Mouse (Mus musculus) kidney, adult 18-20 months (tissue): ENCODE results near the gene Oaz2.

ENCODE experiments used
- DNase-seq: peaks from one replicate; pipeline ENCODE4 v3.0.0; 2021

The Oaz2 gene

DNA sequence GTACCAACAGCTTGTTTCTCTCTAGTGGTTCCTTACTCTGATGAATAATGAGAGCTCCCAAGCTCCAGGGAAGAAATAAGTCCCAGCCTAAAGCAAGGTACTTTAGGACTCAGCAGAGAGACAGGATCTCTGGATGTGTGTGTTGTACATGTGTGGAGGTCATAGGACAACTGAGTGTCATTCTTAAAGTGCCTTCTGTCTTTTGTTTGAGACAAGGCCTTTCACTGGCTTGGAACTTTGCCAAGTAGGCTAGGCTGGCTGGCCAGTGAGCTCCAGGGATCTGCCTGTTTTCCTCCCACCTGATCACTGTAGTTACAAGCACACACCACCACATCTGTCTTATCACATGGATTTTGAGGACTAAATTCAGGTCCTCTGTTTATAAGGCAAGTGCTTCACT, 28.5 kb downstream of the Oaz2 start:
- peak; percentile 31 for DNase-seq

DNA sequence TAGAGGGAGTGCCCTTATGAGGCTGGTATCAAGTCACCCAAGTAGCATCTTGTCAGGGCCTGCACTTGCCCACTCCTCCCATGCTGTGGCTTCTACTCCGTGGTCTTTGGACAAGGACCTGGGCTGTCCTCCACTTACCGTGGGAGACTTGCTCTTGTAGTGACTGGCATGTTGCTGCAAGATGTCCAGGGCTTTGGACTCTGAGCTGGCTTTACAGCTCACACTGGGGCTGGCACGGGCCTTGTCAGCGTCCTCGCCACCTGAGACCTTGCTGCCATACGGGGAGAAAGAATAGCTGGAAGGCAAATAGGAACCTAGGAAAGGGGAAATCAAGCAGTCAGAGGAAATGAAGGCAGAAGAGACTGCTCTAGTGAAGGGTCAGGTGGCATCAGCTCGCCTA, 29.6 kb downstream of the Oaz2 start:
- no peak for DNase-seq

DNA sequence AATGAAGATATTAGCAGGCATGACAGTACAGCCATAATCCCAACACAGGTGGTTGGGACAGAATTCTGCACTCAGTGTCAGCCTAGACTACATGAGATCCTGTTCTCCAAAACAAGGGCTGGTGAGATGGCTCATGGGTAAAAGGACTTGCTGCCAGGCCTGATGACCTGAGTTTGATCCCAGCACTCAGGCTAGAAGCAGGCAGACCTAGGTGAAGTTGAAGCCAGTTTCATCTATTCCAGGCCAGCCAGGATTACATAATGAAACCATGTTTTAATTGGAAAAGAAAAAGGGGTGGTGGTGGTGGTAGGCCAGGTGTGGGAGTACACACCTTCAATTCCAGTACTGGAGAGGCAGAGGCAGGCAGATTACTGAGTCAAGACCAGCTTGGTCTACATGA, 30.2 kb downstream of the Oaz2 start:
- no peak for DNase-seq

DNA sequence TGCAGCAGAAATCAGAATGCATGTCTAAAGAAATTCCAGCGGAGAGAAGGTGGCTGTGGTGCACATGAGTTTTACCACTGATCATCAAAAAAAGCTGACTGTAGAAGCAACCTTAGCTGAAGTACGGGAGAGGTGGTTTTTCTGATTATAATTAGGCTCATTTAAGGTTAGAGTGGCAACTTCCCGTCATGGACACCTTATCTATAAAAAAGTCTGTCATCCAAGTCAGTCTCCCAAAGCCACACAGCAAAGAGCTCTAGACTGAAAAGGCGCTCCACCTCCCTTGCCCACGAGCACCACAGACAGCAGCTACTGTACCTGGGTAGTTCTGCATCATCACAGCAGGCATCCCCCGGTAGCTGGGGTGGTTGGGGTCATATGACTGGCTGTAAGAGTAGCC, 32.7 kb downstream of the Oaz2 start:
- DNase-seq, result no peak

DNA sequence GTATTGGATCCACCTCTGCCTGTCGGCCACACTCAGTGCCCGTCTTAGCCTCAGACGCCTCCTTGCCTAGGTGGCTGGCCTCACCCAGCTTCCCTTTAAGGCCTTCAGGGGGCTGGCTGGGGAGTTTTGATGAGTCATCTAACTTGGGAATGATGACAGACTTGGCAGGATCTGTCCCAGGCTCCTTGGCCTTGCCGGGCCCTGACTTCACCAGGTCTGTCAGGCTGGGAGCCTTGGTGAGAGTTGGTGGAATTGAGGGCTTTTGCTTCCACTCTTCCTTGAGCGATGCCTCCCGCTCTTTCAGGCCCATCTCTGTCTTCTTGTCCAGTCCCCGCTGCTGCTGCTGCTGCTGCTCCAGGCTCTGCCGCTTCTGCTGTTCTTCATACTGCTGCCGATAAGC, 34.5 kb downstream of the Oaz2 start:
- DNase-seq, result no peak

DNA sequence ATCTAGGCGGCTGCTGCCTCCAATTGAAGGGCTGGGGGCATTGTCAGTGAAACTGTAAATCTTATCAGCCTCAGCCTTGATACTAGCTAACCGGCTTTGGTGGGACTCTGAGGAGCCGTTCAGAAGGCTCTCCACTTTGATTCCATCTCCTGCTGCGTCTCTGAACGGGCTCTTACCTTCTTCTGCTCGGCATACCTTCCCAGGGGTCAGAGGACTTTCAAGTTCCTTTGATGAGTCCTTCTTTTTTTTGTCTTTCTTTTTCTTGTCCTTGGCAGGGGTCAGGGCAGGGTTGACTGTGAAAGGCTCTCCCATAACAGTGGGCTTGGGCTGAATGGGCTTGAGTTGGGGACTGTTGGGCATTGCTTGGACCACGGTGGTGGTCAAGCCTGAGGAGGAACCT, 35.4 kb downstream of the Oaz2 start:
- DNase-seq, result no peak

DNA sequence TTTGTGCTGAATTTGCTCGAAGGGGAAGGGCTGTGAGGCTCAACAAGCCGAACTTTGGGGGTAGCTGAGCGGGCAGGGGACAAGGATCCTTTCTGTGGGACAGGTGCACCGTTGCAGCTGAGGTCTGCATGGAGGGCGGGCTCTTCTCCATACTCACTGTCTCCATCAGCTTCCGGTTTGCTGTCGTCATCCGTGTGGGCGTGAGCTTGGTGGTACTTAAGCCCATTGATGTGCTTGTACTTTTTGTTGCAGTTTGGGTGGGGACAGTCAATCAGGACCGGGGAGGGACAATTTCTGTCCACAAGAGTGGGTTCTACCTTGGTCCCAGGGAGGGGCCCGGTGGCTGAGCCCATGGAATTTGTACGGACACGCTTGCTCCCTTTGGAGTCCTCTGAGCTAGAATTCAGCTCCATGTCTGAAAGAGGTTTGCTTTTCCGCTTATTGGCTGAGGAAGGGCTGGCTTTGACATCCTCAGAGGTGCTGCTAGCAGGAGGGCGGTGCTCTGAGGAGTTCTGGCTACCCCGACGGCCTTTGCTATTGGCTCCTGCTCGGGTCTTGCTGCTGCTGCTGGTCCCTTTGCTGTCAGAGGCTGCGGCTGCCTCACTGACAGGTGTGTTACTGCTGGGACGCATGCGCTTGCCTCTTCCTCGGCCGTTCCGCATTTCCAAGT, 36.3 kb downstream of the Oaz2 start:
- no peak for DNase-seq

DNA sequence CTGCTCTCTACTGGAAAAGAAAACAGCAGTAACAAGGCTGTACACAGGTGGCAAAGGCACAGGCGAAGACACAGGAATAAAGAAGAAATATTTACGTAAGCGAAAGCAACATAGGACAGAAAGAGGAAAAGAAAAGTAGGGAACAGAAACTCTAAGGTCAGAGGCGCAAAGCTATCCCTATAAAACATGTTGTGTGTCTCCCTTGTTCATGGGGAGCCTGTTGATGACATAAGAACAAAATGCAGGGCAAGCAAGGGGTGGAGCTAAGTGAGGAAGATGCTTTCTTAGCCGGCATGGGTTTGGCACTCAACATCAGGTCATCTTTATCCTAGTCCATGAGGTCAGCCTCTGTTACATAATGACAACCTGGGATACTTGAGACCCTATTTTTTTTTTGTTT, 50.4 kb downstream of the Oaz2 start:
- no peak for DNase-seq

DNA sequence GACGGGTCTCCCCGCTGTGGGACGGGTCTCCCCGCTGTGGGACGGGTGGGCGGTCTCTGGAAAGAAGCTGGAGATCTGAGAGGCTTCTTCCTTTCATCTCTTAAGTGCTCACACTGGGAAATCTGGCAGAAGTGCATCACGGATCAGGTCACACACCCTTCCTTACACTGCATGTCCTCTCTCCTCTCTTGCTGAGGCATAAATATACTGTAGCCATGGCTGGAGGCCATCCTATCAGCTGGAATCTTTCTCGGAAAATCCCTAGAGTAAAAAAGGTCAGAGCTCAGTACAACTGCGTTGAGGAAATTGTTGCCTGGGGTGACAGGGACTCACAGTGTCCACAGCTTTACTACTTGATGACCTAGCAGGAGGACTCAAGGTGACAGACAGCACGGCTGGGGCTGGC, 53.4 kb downstream of the Oaz2 start:
- DNase-seq, result peak; percentile 30

DNA sequence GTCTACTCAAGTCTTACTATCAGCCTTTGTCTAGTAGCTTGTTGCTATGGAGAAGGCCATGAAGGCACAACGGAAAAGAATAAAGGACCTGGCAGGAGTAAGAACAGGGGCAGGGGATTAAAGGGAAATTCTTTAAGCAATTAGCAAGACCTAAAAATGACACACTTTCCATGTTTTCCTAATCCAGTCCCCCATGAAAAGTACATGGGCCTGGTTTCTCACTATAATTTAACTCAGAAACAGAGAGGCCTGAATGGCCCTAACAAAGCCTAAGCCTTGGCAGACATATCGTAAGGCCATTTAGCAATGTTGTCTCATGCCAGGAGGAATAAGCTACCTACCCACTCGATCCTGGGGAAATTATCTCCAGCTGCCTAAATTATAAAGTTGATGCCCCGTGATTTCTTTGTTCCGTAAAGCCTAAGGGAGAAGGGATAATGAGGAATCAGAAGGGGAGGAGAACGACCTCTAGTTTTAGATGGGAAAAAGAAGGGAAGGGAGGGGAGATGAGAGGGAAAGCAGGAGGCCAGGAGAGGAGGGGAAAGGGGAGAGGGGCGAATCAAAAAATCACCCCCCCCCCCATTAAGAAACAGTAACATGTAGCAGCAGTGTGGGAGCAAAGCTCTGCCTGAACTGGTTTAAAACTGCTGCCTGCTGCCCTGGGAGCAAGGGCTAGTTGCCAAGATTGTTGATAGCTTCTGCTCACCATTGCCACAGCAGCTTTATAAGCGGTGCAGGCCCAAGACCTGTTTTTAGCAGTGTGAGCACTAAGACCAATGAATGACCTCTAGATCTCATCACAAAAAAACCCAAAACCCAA, 56.9 kb downstream of the Oaz2 start:
- DNase-seq, result peak; percentile 50

DNA sequence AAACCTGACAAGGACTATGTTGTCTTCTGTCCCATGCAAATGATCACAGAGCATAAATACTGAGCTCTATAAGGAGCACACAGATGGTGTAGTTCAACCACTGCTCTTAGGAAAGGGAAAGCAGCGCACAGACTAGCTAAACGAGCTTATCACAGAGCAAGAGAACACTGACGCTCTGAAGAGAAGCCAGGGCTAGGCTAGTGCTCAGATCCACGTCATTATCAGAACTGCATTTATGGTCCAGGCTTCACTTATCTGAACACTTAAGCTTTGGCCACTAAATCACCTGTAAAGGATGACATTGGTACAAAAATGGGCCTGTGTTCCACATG, 57.5 kb downstream of the Oaz2 start:
- no peak for DNase-seq

DNA sequence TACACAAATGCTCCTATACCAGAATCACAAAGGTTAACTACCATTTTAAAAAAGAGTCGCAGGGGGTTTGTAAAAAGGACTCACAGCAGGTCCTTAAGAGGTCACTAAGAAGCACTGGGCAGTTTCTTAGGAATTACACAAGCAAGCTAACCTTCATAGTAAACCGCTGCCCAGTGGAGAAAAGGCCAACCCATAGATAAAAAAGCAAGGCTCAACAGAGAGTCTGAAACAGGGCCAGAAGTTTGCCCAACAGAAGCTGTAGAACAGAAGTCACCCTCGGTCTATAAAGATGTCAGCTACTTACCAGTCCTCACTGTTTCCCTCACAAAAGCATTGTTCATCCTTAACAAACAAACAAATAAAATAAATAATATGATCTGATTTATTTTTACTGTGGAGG, 58.6 kb downstream of the Oaz2 start:
- no peak for DNase-seq

DNA sequence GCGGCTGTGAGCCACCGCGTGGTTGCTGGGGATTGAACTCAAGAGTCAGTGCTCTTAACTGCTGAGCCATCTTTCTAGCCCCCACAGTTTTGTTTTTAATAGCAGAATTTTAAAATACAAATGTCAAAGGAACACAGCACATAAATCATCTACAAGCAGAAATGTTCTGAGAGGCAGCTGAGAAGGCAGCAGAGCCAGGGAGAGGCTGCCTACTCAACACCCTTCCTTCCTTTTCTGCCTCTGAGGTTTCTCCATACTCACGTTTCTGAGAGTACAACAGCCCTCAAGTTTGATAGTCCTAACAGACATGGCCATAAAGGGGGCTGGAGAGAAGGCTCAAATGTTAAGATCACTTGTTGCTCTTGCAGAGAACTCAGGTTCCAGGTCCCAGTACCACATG, 59.7 kb downstream of the Oaz2 start:
- no peak for DNase-seq

DNA sequence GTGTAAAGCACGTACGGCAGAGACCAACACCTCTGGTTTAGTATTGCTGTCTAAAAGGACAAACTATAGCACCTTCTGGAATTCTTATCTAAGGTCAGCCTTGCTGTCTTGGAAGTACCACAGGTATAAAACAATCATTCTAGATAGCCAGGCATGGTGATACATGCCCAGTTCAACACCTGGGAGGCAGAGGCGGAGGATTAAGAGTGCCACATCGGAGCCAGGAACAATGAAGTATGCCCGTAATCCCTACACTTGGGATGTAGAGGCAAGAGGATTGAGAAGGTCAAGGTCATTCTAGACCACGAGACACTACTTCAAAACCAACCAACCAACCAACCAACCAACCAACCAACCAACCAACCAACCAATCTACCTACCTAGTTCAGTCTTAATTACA, 60.8 kb downstream of the Oaz2 start:
- DNase-seq, result no peak

DNA sequence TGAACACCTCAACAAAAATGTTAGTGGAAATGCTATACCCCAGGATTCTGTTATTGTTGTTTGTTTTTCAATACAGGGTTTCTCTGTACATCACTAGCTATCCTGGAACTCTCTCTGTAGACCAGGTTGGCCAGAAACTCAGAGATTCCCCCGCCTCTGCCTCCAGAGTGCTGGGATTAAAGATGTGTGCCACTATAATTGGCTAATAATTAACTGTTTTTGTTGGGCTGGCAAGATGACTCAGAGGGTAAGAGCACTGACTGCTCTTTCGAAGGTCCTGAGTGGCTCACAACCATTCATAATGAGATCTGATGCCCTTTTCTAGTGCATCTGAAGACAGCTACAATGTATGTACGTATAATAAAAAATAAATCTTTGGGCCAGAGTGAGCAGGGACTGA, 67.1 kb downstream of the Oaz2 start:
- DNase-seq, result no peak
